Mouse (Mus musculus) stomach, postnatal 0 days (tissue): Measurements from ENCODE around the gene Gorab. TPM values are rescaled to one million over a fixed set of nuclear protein-coding genes. Genes with fewer than 3 reads are reported as not detected.

ENCODE experiments used
- ATAC-seq: fragments of 200-750 bp; cut with Nextera tagmentation; 2 replicates; pipeline ENCODE4 v1.8.0; 2017; ENCODE audit not compliant: low FRiP score, low TSS enrichment
- DNase-seq: peaks from one replicate; pipeline ENCODE4 v3.0.0-alpha.2; 2016; ENCODE audit warnings: low spot score
- H3K27ac ChIP-seq: fragments of 300-500 bp; sonication (generic); replicated peaks from 2 replicates; pipeline ENCODE4 v1.5.1; 2014; ENCODE audit warnings: mild to moderate bottlenecking, control low read depth
- H3K27me3 ChIP-seq: fragments of 300-500 bp; sonication (generic); 2 replicates; pipeline ENCODE4 v1.6.1; 2014; ENCODE audit warnings: low read length; ENCODE audit not compliant: control insufficient read depth, insufficient read depth
- H3K36me3 ChIP-seq: fragments of 300-500 bp; sonication (generic); 2 replicates; pipeline ENCODE4 v1.6.1; 2014; ENCODE audit warnings: low read length, mixed read lengths; ENCODE audit not compliant: control insufficient read depth, insufficient read depth
- H3K4me1 ChIP-seq: fragments of 300-500 bp; sonication (generic); replicated peaks from 2 replicates; pipeline ENCODE4 v1.6.1; 2014; ENCODE audit warnings: antibody characterized with exemption; ENCODE audit not compliant: control insufficient read depth, insufficient read depth
- H3K4me2 ChIP-seq: fragments of 300-500 bp; sonication (generic); replicated peaks from 2 replicates; pipeline ENCODE4 v1.6.1; 2014; ENCODE audit warnings: low read depth, mild to moderate bottlenecking, control low read depth, moderate library complexity
- H3K4me3 ChIP-seq: fragments of 300-500 bp; sonication (generic); 2 replicates; pipeline ENCODE4 v1.5.1; 2014; ENCODE audit warnings: low read depth, low read length, control low read depth
- H3K9ac ChIP-seq: fragments of 300-500 bp; sonication (generic); 2 replicates; pipeline ENCODE4 v1.6.1; 2014; ENCODE audit warnings: mild to moderate bottlenecking, low read length, control low read depth, mixed read lengths
- H3K9me3 ChIP-seq: fragments of 300-500 bp; sonication (generic); 2 replicates; pipeline ENCODE4 v1.6.1; 2016; ENCODE audit warnings: low read length; ENCODE audit not compliant: control insufficient read depth
- CTCF ChIP-seq: IDR thresholded peaks from 2 replicates; pipeline ENCODE4 v1.5.1; 2016; ENCODE audit warnings: antibody characterized with exemption, low read depth, mild to moderate bottlenecking, moderate library complexity
- EP300 ChIP-seq: optimal IDR thresholded peaks from 2 replicates; pipeline ENCODE3; 2016; ENCODE audit warnings: antibody characterized with exemption
- WGBS: fragments of 180-500 bp; shearing (Covaris S2); extraction: QIAGEN DNeasy Blood & Tissue Kit; methylation state at CpG from one replicate; pipeline ENCODE4 v1.1.7; 2014; 5-methylcytosine and 5-hydroxymethylcytosine counted together
- polyA plus RNA-seq: library from polyadenylated mRNA; unstranded; fragments of >200 nt; fragmentation: Nextera tagmentation; extraction: Ambion mirVana; gene quantifications from 2 replicates; pipeline ENCODE4 v1.2.1, GENCODE M21; 2015

Gorab gene
- 9.7 and 10.4 TPM in 2 replicates for polyA plus RNA-seq

DNA sequence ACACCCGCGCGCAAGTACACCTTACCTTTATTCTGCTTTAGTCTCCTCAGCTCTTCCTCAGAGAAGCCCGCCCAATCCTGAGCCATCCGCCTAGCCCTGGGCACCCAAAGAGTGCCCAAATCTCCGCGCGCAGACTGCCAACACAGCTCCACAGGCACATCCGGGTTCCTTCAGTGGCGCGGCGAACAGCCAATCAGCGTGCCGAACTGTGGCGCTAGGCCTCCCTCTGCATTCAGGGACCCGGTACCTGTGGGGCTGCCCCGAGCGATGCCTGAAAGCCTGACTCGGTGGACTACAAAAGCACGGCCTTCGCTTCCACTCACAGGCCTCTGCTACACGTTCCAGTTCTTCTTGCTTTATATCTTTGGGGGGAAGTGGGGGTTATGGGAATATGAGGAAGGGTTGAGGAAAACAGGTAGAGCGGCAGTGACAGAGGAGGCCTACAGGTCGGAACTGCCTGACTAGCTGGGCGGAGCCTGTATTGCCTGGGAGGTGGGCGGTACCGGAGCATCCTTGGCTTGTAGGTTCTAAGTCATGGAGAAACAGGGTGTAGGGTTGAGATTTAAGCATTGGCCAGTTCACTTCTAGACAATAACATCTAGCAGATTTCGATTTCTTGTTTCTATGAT, at the start of gene Gorab:
Gene Gorab, minus strand, starts transcription at position 172 of the 629 bp plus-strand sequence.
- H3K9me3 ChIP-seq = no peaks in the 10 kb centered on the region
- H3K27me3 ChIP-seq = no peaks in the 10 kb centered on the region
- peak within 1 kb of the TSS; percentile 71 for H3K4me2 ChIP-seq
- peak within 1 kb of the TSS; percentile 73 for H3K27ac ChIP-seq
- peak; percentile 95 for DNase-seq
- H3K9ac ChIP-seq = peak within 1 kb of the TSS; percentile 84
- ATAC-seq = peak; percentile 100
- WGBS = under 1% methylated on average over 28 of the region's 28 CpGs
- TF ChIP-seq CTCF = peak; percentile 17; the same call in 1 of the 2 replicates
- TF ChIP-seq EP300 = no peak
- H3K36me3 ChIP-seq = no peaks in the 10 kb centered on the region
- H3K4me3 ChIP-seq = peak within 1 kb of the TSS; percentile 77
- H3K4me1 ChIP-seq = no peaks in the 10 kb centered on the region; the same call in 1 of the 2 replicates

DNA sequence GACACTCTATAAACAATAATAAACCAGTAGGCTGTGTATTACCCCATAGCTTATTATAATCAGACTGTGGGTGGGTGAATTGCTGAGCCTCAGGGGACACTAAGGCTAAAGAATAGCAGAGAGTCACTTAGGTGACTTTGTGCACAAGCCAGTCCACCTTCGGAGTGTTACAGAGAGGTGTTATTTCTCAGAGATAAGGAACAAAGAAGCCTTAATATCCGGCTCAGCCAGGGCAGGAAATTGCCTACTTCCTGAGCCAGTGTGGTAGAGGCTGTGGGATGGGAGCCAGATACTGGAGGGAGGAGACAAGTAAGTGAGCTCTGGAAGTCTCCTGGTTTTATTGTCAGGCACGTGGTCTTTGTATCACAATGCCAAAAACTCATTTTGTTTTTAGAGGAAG, 40.4 kb upstream of the Gorab start:
- Histone ChIP-seq H3K36me3 (no peaks in the 10 kb centered on the region), H3K9me3 (no peaks in the 10 kb centered on the region), H3K4me1 (no peaks in the 10 kb centered on the region), H3K4me2 (no peak overlapping the region), H3K27me3 (no peaks in the 10 kb centered on the region), H3K9ac (no peak overlapping the region), H3K27ac (no peak overlapping the region), H3K4me3 (no peak overlapping the region)
- ATAC-seq (no peak), DNase-seq (no peak)
- TF ChIP-seq CTCF (no peak), EP300 (no peak)
- WGBS = 16% methylated on average over 3 of the region's 3 CpGs

DNA sequence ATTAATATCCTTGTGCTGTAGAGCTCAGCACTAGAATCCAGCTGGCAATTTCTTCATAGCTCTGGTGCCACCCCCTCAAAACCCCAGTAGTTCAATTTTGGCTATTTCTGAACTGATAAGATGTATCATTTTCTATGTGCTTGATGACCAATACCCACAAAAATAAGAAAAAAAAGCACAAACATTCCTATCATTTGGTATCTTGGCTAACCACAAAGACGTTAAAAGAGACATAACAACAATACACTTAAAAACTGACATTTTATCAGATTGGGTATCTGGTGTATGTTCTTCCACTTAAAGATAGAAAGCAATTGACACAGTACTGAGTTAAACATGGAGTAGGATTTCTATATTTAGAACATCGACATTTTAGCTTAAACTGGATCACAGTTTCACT, 35.5 kb upstream of the Gorab start:
- H3K36me3 ChIP-seq = no peaks in the 10 kb centered on the region
- H3K4me2 ChIP-seq = no peak overlapping the region
- H3K9me3 ChIP-seq = no peaks in the 10 kb centered on the region
- no peak for DNase-seq
- H3K9ac ChIP-seq = no peak overlapping the region
- no peaks in the 10 kb centered on the region for H3K27me3 ChIP-seq
- TF ChIP-seq CTCF (no peak), EP300 (no peak)
- no peak for ATAC-seq
- H3K4me3 ChIP-seq = no peak overlapping the region
- no peaks in the 10 kb centered on the region for H3K4me1 ChIP-seq
- H3K27ac ChIP-seq = no peak overlapping the region
- WGBS = 66% methylated on average over 2 of the region's 2 CpGs

DNA sequence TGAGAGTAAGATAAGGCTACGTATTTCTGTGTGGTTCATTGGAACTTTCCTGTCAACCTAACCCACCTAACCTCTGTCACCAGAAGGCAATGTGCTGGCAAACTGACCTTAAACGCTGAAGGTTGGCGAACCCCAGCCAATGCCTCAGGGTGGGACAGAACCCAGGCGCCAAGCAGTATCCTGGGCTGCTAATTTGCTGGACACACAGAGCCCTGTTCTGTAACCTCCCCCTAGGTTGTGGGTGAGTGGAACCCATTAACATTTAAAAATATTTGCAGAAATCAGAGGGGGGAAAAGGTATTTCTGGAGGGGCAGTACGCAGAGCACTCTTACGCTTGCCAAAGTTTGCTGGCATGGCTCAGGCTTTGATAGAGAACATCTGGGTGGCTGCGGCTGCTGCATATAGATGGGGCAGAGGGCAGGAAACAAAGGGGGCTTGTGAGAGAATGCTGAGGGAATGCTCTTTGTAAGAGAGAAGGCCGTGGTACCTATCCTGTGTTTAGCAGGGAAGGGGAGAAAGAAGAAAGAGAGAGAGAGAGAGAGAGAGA, 20.1 kb upstream of the Gorab start:
- no peak overlapping the region for H3K27ac ChIP-seq
- TF ChIP-seq CTCF = no peak
- TF ChIP-seq EP300 = no peak
- H3K36me3 ChIP-seq = no peaks in the 10 kb centered on the region
- H3K9me3 ChIP-seq = no peaks in the 10 kb centered on the region
- H3K4me2 ChIP-seq = no peak overlapping the region
- no peaks in the 10 kb centered on the region for H3K27me3 ChIP-seq
- no peak overlapping the region for H3K9ac ChIP-seq
- 56% methylated on average over 8 of the region's 8 CpGs for WGBS
- H3K4me3 ChIP-seq = no peak overlapping the region
- DNase-seq = no peak
- no peak for ATAC-seq
- H3K4me1 ChIP-seq = no peaks in the 10 kb centered on the region

DNA sequence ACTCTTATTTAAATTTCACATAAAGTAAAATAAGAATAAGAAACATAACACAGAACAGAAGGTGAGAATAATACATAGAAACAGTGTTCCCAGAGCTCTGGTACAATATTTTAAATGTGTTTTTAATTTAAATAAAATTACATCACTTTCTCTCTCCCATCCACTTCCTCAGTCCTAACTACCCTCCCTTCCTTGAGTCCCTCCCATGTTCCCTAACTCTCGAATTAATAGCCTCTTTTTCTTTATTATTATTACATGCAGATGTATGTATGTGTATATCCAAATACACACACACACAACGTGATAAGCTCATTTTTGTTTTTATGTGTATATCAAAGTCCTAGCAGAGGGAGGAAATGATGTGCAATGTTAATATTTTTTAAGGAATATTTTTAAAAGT, 13.7 kb upstream of the Gorab start:
- H3K4me1 ChIP-seq = no peaks in the 10 kb centered on the region
- no peak for DNase-seq
- no peak for ATAC-seq
- H3K27ac ChIP-seq = no peak overlapping the region
- H3K4me2 ChIP-seq = no peak overlapping the region
- no peak overlapping the region for H3K9ac ChIP-seq
- no peak for TF ChIP-seq EP300
- TF ChIP-seq CTCF = no peak
- no peak overlapping the region for H3K4me3 ChIP-seq
- 56% methylated on average over 2 of the region's 2 CpGs for WGBS
- no peaks in the 10 kb centered on the region for H3K27me3 ChIP-seq
- H3K36me3 ChIP-seq = no peaks in the 10 kb centered on the region
- H3K9me3 ChIP-seq = no peaks in the 10 kb centered on the region

DNA sequence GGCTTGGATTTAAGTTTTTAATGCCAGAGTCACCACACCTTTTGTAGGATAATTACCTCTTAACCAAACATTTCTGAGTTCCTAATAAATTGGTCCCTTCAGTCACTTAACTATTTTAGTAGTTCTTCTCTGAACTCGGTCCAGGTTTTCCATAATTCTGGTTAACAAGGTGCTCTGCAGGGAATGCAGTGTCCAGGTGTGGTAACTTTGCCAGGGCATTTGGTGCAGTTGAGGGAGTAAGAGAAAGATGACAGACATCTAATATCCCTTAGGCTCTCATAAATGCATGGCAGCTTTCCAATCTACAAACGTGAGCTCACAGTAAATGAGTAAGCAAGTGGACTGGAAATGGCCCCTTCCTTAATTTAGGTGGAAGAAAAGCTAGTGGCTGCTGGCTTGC, 10.7 kb upstream of the Gorab start:
- no peak overlapping the region for H3K4me2 ChIP-seq
- no peaks in the 10 kb centered on the region for H3K4me1 ChIP-seq
- no peak overlapping the region for H3K4me3 ChIP-seq
- H3K9me3 ChIP-seq = no peaks in the 10 kb centered on the region
- no peaks in the 10 kb centered on the region for H3K27me3 ChIP-seq
- WGBS = 59% methylated on average over 2 of the region's 2 CpGs
- H3K36me3 ChIP-seq = no peaks in the 10 kb centered on the region
- DNase-seq (no peak), ATAC-seq (no peak)
- H3K9ac ChIP-seq = no peak overlapping the region
- no peak for TF ChIP-seq EP300
- TF ChIP-seq CTCF = no peak
- no peak overlapping the region for H3K27ac ChIP-seq
